29 mouse cellular contexts compared by ENCODE assay signal in genomic region chr9:106481676-106482075, GRCm38 (mm10). TPM values are rescaled to one million over a fixed set of nuclear protein-coding genes. Genes with fewer than 3 reads are reported as not detected.
"Had no signal": no experiment of that assay in that cellular context is flagged by ENCODE, and none has a peak within 500 bp of the region (broad histone marks: within the 10 kb centered on the region; RNA-seq: fewer than 3 reads in every experiment).

No protein-coding gene starts in this region.

- ATAC-seq: intestine, postnatal 0 days had no signal

- H3K9me3 ChIP-seq: kidney, embryonic 15.5 days; liver, embryonic 13.5 days had no signal

- H3K27me3 ChIP-seq: kidney, embryonic 15.5 days; liver, embryonic 13.5 days had no signal

- H3K27ac ChIP-seq: kidney, embryonic 15.5 days; layer of hippocampus, adult 2 months; left cerebral cortex, adult 2 months; liver, embryonic 13.5 days; stomach, postnatal 0 days had no signal

- H3K4me3 ChIP-seq: kidney, embryonic 15.5 days; layer of hippocampus, adult 2 months; left cerebral cortex, adult 2 months; liver, embryonic 13.5 days had no signal

- DNase-seq: kidney, adult 8-10 months; kidney, postnatal 14 days; kidney, postnatal 4 days; layer of hippocampus, postnatal 36 days; liver, embryonic 13.5 days; lung, adult 2 months; lung, postnatal 14 days; midbrain, embryonic 14.5 days; thymus, adult 18-20 months had no signal

RNA-seq across cellular contexts. Expression of gene Gpr62, which starts 15.9 kb away (rescaled TPM):
- total RNA-seq: liver, adult 2 months; megakaryocyte progenitor cell, adult 5-6 weeks; megakaryocyte-erythroid progenitor cell, adult 5-6 weeks had no signal
- polyA plus RNA-seq: liver, adult 2 months; liver, embryonic 13.5 days had no signal

RNA-seq across cellular contexts. Expression of gene Iqcf1, which starts 18.1 kb away (rescaled TPM):
- total RNA-seq: layer of hippocampus, adult 2 months; layer of hippocampus, postnatal 10 days; layer of hippocampus, postnatal 36 days; left cerebral cortex, adult 2 months; left cerebral cortex, postnatal 10 days; left cerebral cortex, postnatal 36 days; liver, adult 2 months; megakaryocyte progenitor cell, adult 5-6 weeks; megakaryocyte-erythroid progenitor cell, adult 5-6 weeks; midbrain, postnatal 0 days had no signal
- polyA plus RNA-seq: intestine, postnatal 0 days; kidney, embryonic 15.5 days; limb, embryonic 11.5 days; limb, embryonic 14.5 days; liver, adult 2 months; liver, embryonic 13.5 days; liver, embryonic 16.5 days; lung, embryonic 16.5 days; midbrain, embryonic 11.5 days; midbrain, embryonic 14.5 days; midbrain, postnatal 0 days; neural tube, embryonic 11.5 days; neural tube, embryonic 14.5 days; stomach, embryonic 14.5 days; stomach, postnatal 0 days had no signal
